Mouse (Mus musculus) MEL (cell line): ENCODE measurements around the gene Lamp1. TPM values are rescaled to one million over a fixed set of nuclear protein-coding genes. Genes with fewer than 3 reads are reported as not detected.

Experiments used
- DNase-seq: peaks from one replicate; pipeline ENCODE4 v3.0.0; 2011; ENCODE audit warnings: low read depth, low spot score
- H3K27ac ChIP-seq: 2 replicates; pipeline ENCODE4 v1.5.1; 2012; ENCODE audit warnings: low read depth, mild to moderate bottlenecking, control low read depth, low read length, moderate library complexity; ENCODE audit not compliant: control insufficient read depth
- H3K27me3 ChIP-seq, 2 experiments: fragments of 150-350 bp in 1 of 2; sonication (generic) in 1 of 2; 2 replicates each; pipeline ENCODE4 v1.6.1; 2012; ENCODE audit warnings: low read length in 2 of 2, mild to moderate bottlenecking in 2 of 2, improper control_type of control experiment in 1 of 2, moderate library complexity in 1 of 2; ENCODE audit not compliant: insufficient read depth in 2 of 2, control insufficient read depth in 1 of 2
- H3K36me3 ChIP-seq, 2 experiments: 2 replicates each; pipeline ENCODE4 v1.6.1; 2012 to 2014; ENCODE audit warnings: low read length in 2 of 2, improper control_type of control experiment in 1 of 2, inconsistent platforms in 1 of 2, mild to moderate bottlenecking in 1 of 2; ENCODE audit not compliant: insufficient read depth in 2 of 2, control insufficient read depth in 1 of 2
- H3K4me1 ChIP-seq, 2 experiments: fragments of 150-350 bp in 1 of 2; sonication (generic) in 1 of 2; 2 replicates each; pipeline ENCODE4 v1.6.1; 2012; ENCODE audit warnings: low read length in 2 of 2, improper control_type of control experiment in 1 of 2, mild to moderate bottlenecking in 1 of 2; ENCODE audit not compliant: insufficient read depth in 2 of 2, control insufficient read depth in 1 of 2
- H3K4me3 ChIP-seq, 2 experiments: fragments of 150-350 bp in 1 of 2; sonication (generic) in 1 of 2; 2 replicates each; pipeline ENCODE4 v1.5.1; 2012; ENCODE audit warnings: low read depth in 2 of 2, low read length in 2 of 2, mild to moderate bottlenecking in 2 of 2, moderate library complexity in 2 of 2, control low read depth in 1 of 2, improper control_type of control experiment in 1 of 2; ENCODE audit not compliant: control insufficient read depth in 1 of 2, insufficient read depth in 1 of 2
- H3K79me2 ChIP-seq: 2 replicates; pipeline ENCODE4 v1.6.1; 2012; ENCODE audit warnings: mild to moderate bottlenecking, low read length, moderate library complexity; ENCODE audit not compliant: control insufficient read depth, poor library complexity, insufficient read depth
- H3K9ac ChIP-seq: 2 replicates; pipeline ENCODE4 v1.6.1; 2012; ENCODE audit warnings: low read depth, mild to moderate bottlenecking, control low read depth, low read length, moderate library complexity; ENCODE audit not compliant: control insufficient read depth, poor library complexity, severe bottlenecking
- H3K9me3 ChIP-seq: fragments of 150-350 bp; sonication (generic); replicated peaks from 2 replicates; pipeline ENCODE4 v1.6.1; 2012; ENCODE audit warnings: mild to moderate bottlenecking, low read length, improper control_type of control experiment, moderate library complexity; ENCODE audit not compliant: insufficient read depth
- CHD1 ChIP-seq: IDR thresholded peaks from 2 replicates; pipeline ENCODE4 v1.6.1; 2012; ENCODE audit warnings: low read depth, mild to moderate bottlenecking, inconsistent platforms, low read length, improper control_type of control experiment
- E2F4 ChIP-seq: IDR thresholded peaks from 2 replicates; pipeline ENCODE4 v1.6.1; 2011; ENCODE audit warnings: low read depth, low read length, improper control_type of control experiment, borderline replicate concordance
- ELF1 ChIP-seq: IDR thresholded peaks from 2 replicates; pipeline ENCODE4 v1.6.1; 2014; ENCODE audit warnings: low read depth, mild to moderate bottlenecking, inconsistent platforms, low read length, improper control_type of control experiment, moderate library complexity
- EP300 ChIP-seq, 2 experiments: IDR thresholded peaks; 2 replicates each; pipeline ENCODE4 v1.6.1; 2011; ENCODE audit warnings: improper control_type of control experiment in 2 of 2, low read length in 2 of 2, low read depth in 1 of 2, mild to moderate bottlenecking in 1 of 2
- ETS1 ChIP-seq: IDR thresholded peaks from 2 replicates; pipeline ENCODE4 v1.6.1; 2012; ENCODE audit warnings: low read depth, mild to moderate bottlenecking, inconsistent platforms, low read length, improper control_type of control experiment, moderate library complexity
- HCFC1 ChIP-seq: IDR thresholded peaks from 2 replicates; pipeline ENCODE4 v1.6.1; 2012; ENCODE audit warnings: low read depth, mild to moderate bottlenecking, inconsistent platforms, low read length, improper control_type of control experiment, moderate library complexity
- JUND ChIP-seq: IDR thresholded peaks from 2 replicates; pipeline ENCODE4 v1.6.1; 2011; ENCODE audit warnings: low read depth, mild to moderate bottlenecking, improper control_type of control experiment, low read length
- KAT2A ChIP-seq: conservative IDR thresholded peaks from 2 replicates; pipeline ENCODE4 v1.6.1; 2012; ENCODE audit warnings: low read depth, low read length, improper control_type of control experiment, inconsistent platforms
- MAFK ChIP-seq: IDR thresholded peaks from 2 replicates; pipeline ENCODE4 v1.6.1; 2011; ENCODE audit warnings: low read depth, mild to moderate bottlenecking, low read length, improper control_type of control experiment, borderline replicate concordance
- MAX ChIP-seq: IDR thresholded peaks from 2 replicates; pipeline ENCODE4 v1.6.1; 2011; ENCODE audit warnings: low read length, improper control_type of control experiment
- MAZ ChIP-seq: IDR thresholded peaks from 2 replicates; pipeline ENCODE4 v1.6.1; 2012; ENCODE audit warnings: low read depth, mild to moderate bottlenecking, inconsistent platforms, low read length, improper control_type of control experiment
- MEF2A ChIP-seq: IDR thresholded peaks from 2 replicates; pipeline ENCODE4 v1.6.1; 2014; ENCODE audit warnings: low read depth, mild to moderate bottlenecking, inconsistent platforms, low read length, improper control_type of control experiment; ENCODE audit not compliant: poor library complexity, insufficient replicate concordance, severe bottlenecking; ENCODE audit errors: extremely low read depth
- MXI1 ChIP-seq: IDR thresholded peaks from 2 replicates; pipeline ENCODE4 v1.6.1; 2011; ENCODE audit warnings: mild to moderate bottlenecking, low read depth, low read length, improper control_type of control experiment
- MYB ChIP-seq: IDR thresholded peaks from 2 replicates; pipeline ENCODE4 v1.6.1; 2011; ENCODE audit warnings: mild to moderate bottlenecking, low read depth, low read length, improper control_type of control experiment
- NELFE ChIP-seq: IDR thresholded peaks from 2 replicates; pipeline ENCODE4 v1.6.1; 2011; ENCODE audit warnings: low read depth, low read length, improper control_type of control experiment
- NRF1 ChIP-seq: IDR thresholded peaks from 2 replicates; pipeline ENCODE4 v1.6.1; 2014; ENCODE audit warnings: low read depth, mild to moderate bottlenecking, inconsistent platforms, low read length, improper control_type of control experiment, moderate library complexity; ENCODE audit not compliant: poor library complexity, insufficient read depth, severe bottlenecking
- POLR2A ChIP-seq, 2 experiments: IDR thresholded peaks; 2 replicates each; pipeline ENCODE4 v1.6.1; 2011 to 2012; ENCODE audit warnings: low read length in 2 of 2, mild to moderate bottlenecking in 2 of 2, control low read depth in 1 of 2, improper control_type of control experiment in 1 of 2, low read depth in 1 of 2, moderate library complexity in 1 of 2; ENCODE audit not compliant: control insufficient read depth in 1 of 2, insufficient read depth in 1 of 2, poor library complexity in 1 of 2
- POLR2AphosphoS2 ChIP-seq: IDR thresholded peaks from 2 replicates; pipeline ENCODE4 v1.6.1; 2011; ENCODE audit warnings: low read length, improper control_type of control experiment
- POLR2AphosphoS5 ChIP-seq: IDR thresholded peaks from 2 replicates; pipeline ENCODE4 v1.6.1; 2012; ENCODE audit warnings: low read depth, borderline replicate concordance, mild to moderate bottlenecking, inconsistent platforms, low read length, moderate library complexity, mixed read lengths
- RCOR1 ChIP-seq: IDR thresholded peaks from 2 replicates; pipeline ENCODE4 v1.6.1; 2012; ENCODE audit warnings: low read depth, mild to moderate bottlenecking, inconsistent platforms, low read length, improper control_type of control experiment
- SIN3A ChIP-seq: IDR thresholded peaks from 2 replicates; pipeline ENCODE4 v1.6.1; 2012; ENCODE audit warnings: low read length, improper control_type of control experiment, inconsistent platforms
- SMC3 ChIP-seq: IDR thresholded peaks from 2 replicates; pipeline ENCODE4 v1.6.1; 2011; ENCODE audit warnings: low read depth, low read length, improper control_type of control experiment
- TAL1 ChIP-seq: IDR thresholded peaks from 2 replicates; pipeline ENCODE4 v1.6.1; 2012; ENCODE audit warnings: mild to moderate bottlenecking, inconsistent platforms, low read length, moderate library complexity, mixed read lengths
- TCF12 ChIP-seq: IDR thresholded peaks from 2 replicates; pipeline ENCODE4 v1.6.1; 2014; ENCODE audit warnings: low read depth, mild to moderate bottlenecking, inconsistent platforms, low read length, improper control_type of control experiment, moderate library complexity
- USF1 ChIP-seq: IDR thresholded peaks from 2 replicates; pipeline ENCODE4 v1.6.1; 2014; ENCODE audit warnings: low read depth, mild to moderate bottlenecking, inconsistent platforms, low read length, improper control_type of control experiment, moderate library complexity
- USF2 ChIP-seq, 2 experiments: IDR thresholded peaks; 2 replicates each; pipeline ENCODE4 v1.6.1; 2011 to 2012; ENCODE audit warnings: improper control_type of control experiment in 2 of 2, low read length in 2 of 2, borderline replicate concordance in 1 of 2, inconsistent platforms in 1 of 2, low read depth in 1 of 2, mild to moderate bottlenecking in 1 of 2; ENCODE audit not compliant: insufficient read depth in 1 of 2
- ZC3H11A ChIP-seq: IDR thresholded peaks from 2 replicates; pipeline ENCODE4 v1.6.1; 2012; ENCODE audit warnings: low read depth, mild to moderate bottlenecking, inconsistent platforms, low read length, improper control_type of control experiment
- ZKSCAN1 ChIP-seq: IDR thresholded peaks from 2 replicates; pipeline ENCODE4 v1.6.1; 2012; ENCODE audit warnings: low read depth, mild to moderate bottlenecking, inconsistent platforms, low read length, improper control_type of control experiment, moderate library complexity
- ZNF384 ChIP-seq: IDR thresholded peaks from 2 replicates; pipeline ENCODE4 v1.6.1; 2012; ENCODE audit warnings: low read depth, mild to moderate bottlenecking, inconsistent platforms, low read length, improper control_type of control experiment
- polyA plus RNA-seq, 2 experiments: library from polyadenylated mRNA; stranded (reverse) in 1 of 2; unstranded in 1 of 2; fragments of >175 nt in 1 of 2; fragments of >200 nt in 1 of 2; gene quantifications; 2 replicates each; pipeline versions ENCODE4 v1.2.1 to v1.2.4; 2012; ENCODE audit warnings: low replicate concordance in 2 of 2, low read depth in 1 of 2; ENCODE audit not compliant: insufficient read length in 2 of 2, insufficient read depth in 1 of 2, missing spikeins in 1 of 2
- total RNA-seq: library from RNA; depleted of rRNA; stranded (reverse); fragments of 300-350 nt; gene quantifications from 2 replicates; pipeline ENCODE4 v1.2.3, GENCODE M21; 2012

The Lamp1 gene
- total and polyA plus RNA-seq, 3 experiments, result 109 to 233 (median 191) TPM

GRCm38 (mm10) chr8:13202041-13202440, 43.1 kb downstream of the Lamp1 start:
- Histone ChIP-seq H3K9ac (peak overlapping the region; percentile 44), H3K9me3 (no peaks in the 10 kb centered on the region), H3K36me3 (peaks cover 0 to 29% of the 10 kb centered on the region in 2 experiments; a peak in 2 of 4 replicates), H3K4me1 (peaks cover 11 to 38% of the 10 kb centered on the region in 2 experiments), H3K4me3 (peak overlapping the region; percentile 23 to 96), H3K27me3 (no peaks in the 10 kb centered on the region), H3K79me2 (peaks cover 1% of the 10 kb centered on the region; the same call in 1 of the 2 replicates), H3K27ac (peak overlapping the region; percentile 86)
- TF ChIP-seq SIN3A (no peak), MXI1 (0 out of 2 replicates have a peak, but pooled peaks have one; percentile 33), POLR2AphosphoS2 (no peak), HCFC1 (no peak), MYB (no peak), ETS1 (0 out of 2 replicates have a peak, but pooled peaks have one; percentile 18), ELF1 (no peak), JUND (no peak), NRF1 (no peak), ZC3H11A (no peak), KAT2A (no peak), EP300 (IDR thresholded peaks at IDR 0.05; ENCODE audit: low read depth in 1 of 2, low read length in 2 of 2) (peak in 1 of 2 experiments; percentile 25; a peak in 1 of 4 replicates)
- DNase-seq, result peak; percentile 43

- peaks cover 0 to 37% of the 10 kb centered on the region in 2 experiments; a peak in 2 of 4 replicates for H3K36me3 ChIP-seq
- peaks cover 1% of the 10 kb centered on the region; the same call in 1 of the 2 replicates for H3K79me2 ChIP-seq
- peak overlapping the region; percentile 92 for H3K27ac ChIP-seq
- no peaks in the 10 kb centered on the region for H3K27me3 ChIP-seq
- H3K4me1 ChIP-seq, result peaks cover 19 to 46% of the 10 kb centered on the region in 2 experiments
- no peaks in the 10 kb centered on the region for H3K9me3 ChIP-seq
- H3K9ac ChIP-seq, result peak overlapping the region; percentile 44
- peak; percentile 90 for DNase-seq
- peak overlapping the region; percentile 23 to 96 for H3K4me3 ChIP-seq
- TF ChIP-seq MAFK (no peak; the same call in 1 of the 2 replicates), MXI1 (peak; percentile 49; the same call in 1 of the 2 replicates), SMC3 (no peak), E2F4 (no peak), ZC3H11A (no peak), USF1 (no peak), NRF1 (no peak), JUND (no peak), CHD1 (no peak), NELFE (no peak), ZKSCAN1 (no peak), POLR2AphosphoS5 (no peak), POLR2A (IDR thresholded peaks at IDR 0.05; ENCODE audit: control insufficient read depth in 1 of 2, insufficient read depth in 1 of 2, low read depth in 1 of 2, low read length in 2 of 2, poor library complexity in 1 of 2) (peak in 1 of 2 experiments; percentile 32; a peak in 1 of 4 replicates), MAZ (peak; percentile 67; the same call in 1 of the 2 replicates), ELF1 (no peak), MEF2A (no peak), MAX (no peak), KAT2A (no peak), TAL1 (peak; percentile 99), ETS1 (peak; percentile 92), RCOR1 (peak; percentile 96), EP300 (IDR thresholded peaks at IDR 0.05; ENCODE audit: low read depth in 1 of 2, low read length in 2 of 2) (peak; percentile 96 to 99), USF2 (IDR thresholded peaks at IDR 0.05; ENCODE audit: borderline replicate concordance in 1 of 2, insufficient read depth in 1 of 2, low read depth in 1 of 2, low read length in 2 of 2) (no peak), TCF12 (peak; percentile 99), ZNF384 (no peak), POLR2AphosphoS2 (0 out of 2 replicates have a peak, but pooled peaks have one; percentile 23)
Measured at GRCm38 (mm10) chr8:13202806-13203205, 43.8 kb downstream of the Lamp1 start.
